Comparison of ENCODE assay signal across 9 mouse cellular contexts in the genomic region with DNA sequence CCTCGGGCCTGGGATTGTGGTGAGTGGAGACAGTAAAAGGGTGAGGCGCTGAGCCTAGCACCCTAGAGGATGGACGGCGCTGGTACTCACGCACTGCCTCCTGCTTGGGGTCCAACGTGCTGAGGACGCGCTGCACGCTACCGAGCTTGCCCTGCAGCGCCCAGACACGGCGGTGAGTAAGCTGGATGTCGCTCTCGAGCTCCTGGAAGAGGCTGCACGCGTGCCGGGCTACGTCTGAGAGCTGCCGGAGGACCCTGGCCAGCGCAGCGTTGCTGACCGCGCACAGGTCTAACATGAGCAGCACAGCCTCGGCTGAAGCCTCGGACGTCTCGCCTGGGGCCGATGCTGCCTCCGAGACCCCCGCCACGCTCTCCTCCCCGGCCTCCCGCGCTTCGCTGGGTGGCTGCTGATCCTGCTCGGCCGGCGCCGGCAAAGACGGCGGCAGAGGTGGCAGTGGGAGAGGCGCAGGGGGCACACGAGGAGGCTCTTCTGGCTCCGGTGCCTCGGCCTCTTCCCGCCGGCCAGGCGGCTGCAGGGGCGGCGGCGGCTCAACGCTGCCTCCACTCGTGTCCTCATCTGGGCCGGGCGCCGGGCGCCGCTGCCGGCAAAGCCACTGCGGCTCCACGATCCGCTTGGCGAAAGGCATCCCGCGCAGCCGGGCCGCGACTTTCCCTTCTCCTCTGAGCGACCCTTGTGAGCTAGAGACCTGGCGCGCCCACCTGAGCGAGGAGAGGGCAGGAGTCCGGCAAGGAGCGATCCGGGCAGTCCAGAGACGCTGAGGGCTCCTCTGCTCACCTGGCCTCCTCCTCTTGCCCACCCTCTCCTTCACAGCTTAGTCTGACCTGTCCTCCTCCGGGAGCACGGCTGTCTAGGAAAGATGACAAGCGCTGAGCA. TPM values are rescaled to one million over a fixed set of nuclear protein-coding genes. Genes with fewer than 3 reads are reported as not detected.
A peak's percentile ranks its signal among the peaks of the same experiment; 100 is the strongest.
DNase-seq lines count a peak whose midpoint lies in the region; ATAC-seq and TF ChIP-seq lines count a peak whose summit lies in the region.
"Had no signal": no experiment of that assay in that cellular context is flagged by ENCODE, and none has a peak within 500 bp of the region (broad histone marks: within the 10 kb centered on the region; RNA-seq: fewer than 3 reads in every experiment).

No protein-coding gene starts in this region.

- H3K4me1 ChIP-seq in cortical plate, adult 2 months (ENCODE audit: control insufficient read depth, insufficient read depth, low read length) = no peaks in the 10 kb centered on the region
- no peaks in the 10 kb centered on the region for H3K4me1 ChIP-seq in heart, embryonic 11.5 days (ENCODE audit: control insufficient read depth, insufficient read depth, low read length)
- H3K4me1 ChIP-seq in kidney, postnatal 0 days (replicated peaks; ENCODE audit: insufficient read depth, low read length) = no peaks in the 10 kb centered on the region
- peaks cover 9% of the 10 kb centered on the region for H3K4me1 ChIP-seq in lung, embryonic 15.5 days

- intact Hi-C loops in left cerebral cortex, adult 2 months (cut with DNase I) = loop anchor here (10.0 kb wide), 1 partner anchor 184 kb away; no protein-coding TSS in a partner anchor

- no peak for TF ChIP-seq POLR2A in cortical plate, adult 2 months (IDR thresholded peaks at IDR 0.05; ENCODE audit: extremely low read depth, insufficient read depth, low read length)

- peak; percentile 45; the same call in 1 of the 2 replicates for ATAC-seq in heart, embryonic 11.5 days (replicated peaks; ENCODE audit: insufficient number of reproducible peaks, low FRiP score, low TSS enrichment)
- ATAC-seq in kidney, postnatal 0 days (replicated peaks; ENCODE audit: low FRiP score, low read depth) = peak; percentile 19
- peak; percentile 31; the same call in 1 of the 2 replicates for ATAC-seq in lung, embryonic 15.5 days (ENCODE audit: borderline replicate concordance, extremely low read depth, low FRiP score, low TSS enrichment)

- 21% methylated on average over 57 of the region's 80 CpGs for WGBS in heart, embryonic 11.5 days (ENCODE audit: insufficient replicate concordance)
- 36% methylated on average over 68 of the region's 80 CpGs for WGBS in kidney, postnatal 0 days
- WGBS in lung, embryonic 15.5 days = 8% methylated on average over 67 of the region's 80 CpGs

- H3K36me3 ChIP-seq in heart, embryonic 11.5 days (ENCODE audit: control insufficient read depth, insufficient read depth, low read length) = no peaks in the 10 kb centered on the region
- no peaks in the 10 kb centered on the region for H3K36me3 ChIP-seq in kidney, postnatal 0 days (ENCODE audit: insufficient read depth, low read length)
- H3K36me3 ChIP-seq in lung, embryonic 15.5 days = no peaks in the 10 kb centered on the region

- H3K27ac ChIP-seq in left cerebral cortex, adult 2 months = no peak overlapping the region
- no peak overlapping the region for H3K27ac ChIP-seq in cortical plate, adult 2 months (ENCODE audit: insufficient read depth, low read length)
- no peak overlapping the region for H3K27ac ChIP-seq in heart, embryonic 11.5 days (ENCODE audit: low read depth, low read length)
- H3K27ac ChIP-seq in kidney, postnatal 0 days = no peak overlapping the region; the same call in 1 of the 2 replicates
- H3K27ac ChIP-seq in lung, embryonic 15.5 days = peak overlapping the region; percentile 59

- H3K27me3 ChIP-seq in heart, embryonic 11.5 days (ENCODE audit: control insufficient read depth, insufficient read depth, low read length) = peaks cover 14% of the 10 kb centered on the region
- no peaks in the 10 kb centered on the region for H3K27me3 ChIP-seq in kidney, postnatal 0 days (ENCODE audit: insufficient read depth, low read length)
- H3K27me3 ChIP-seq in lung, embryonic 15.5 days = no peaks in the 10 kb centered on the region; the same call in 1 of the 2 replicates

- H3K4me2 ChIP-seq in heart, embryonic 11.5 days = peak overlapping the region; percentile 69
- peak overlapping the region; percentile 75 for H3K4me2 ChIP-seq in kidney, postnatal 0 days (ENCODE audit: low read length)
- H3K4me2 ChIP-seq in lung, embryonic 15.5 days = peak overlapping the region; percentile 84

- peak overlapping the region; percentile 66 for H3K9ac ChIP-seq in heart, embryonic 11.5 days (ENCODE audit: low read depth, low read length)
- H3K9ac ChIP-seq in kidney, postnatal 0 days (ENCODE audit: low read depth, low read length) = peak overlapping the region; percentile 58
- H3K9ac ChIP-seq in lung, embryonic 15.5 days = peak overlapping the region; percentile 48

- DNase-seq in left cerebral cortex, adult 2 months (ENCODE audit: extremely low spot score in 1 of 2, low spot score in 2 of 2) = peak; percentile 23 to 26
- no peak for DNase-seq in left cerebral cortex, adult 8-10 months (ENCODE audit: low spot score in 2 of 2)
- peak; percentile 44 for DNase-seq in kidney, postnatal 0 days (ENCODE audit: low spot score)
- DNase-seq in ovary, postnatal 36 days (ENCODE audit: low spot score) = peak; percentile 28
- DNase-seq in thymus, postnatal 14 days = no peak

- TF ChIP-seq CTCF in left cerebral cortex, adult 2 months (IDR thresholded peaks at IDR 0.05) = no peak
- no peak for TF ChIP-seq CTCF in cortical plate, adult 2 months (IDR thresholded peaks at IDR 0.05; ENCODE audit: extremely low read depth, insufficient read depth, low read length)
- TF ChIP-seq CTCF in kidney, postnatal 0 days (IDR thresholded peaks at IDR 0.05; ENCODE audit: low read depth) = 0 out of 2 replicates have a peak, but pooled peaks have one; percentile 9

- no peaks in the 10 kb centered on the region for H3K9me3 ChIP-seq in heart, embryonic 11.5 days (replicated peaks; ENCODE audit: control insufficient read depth, low read length)
- no peaks in the 10 kb centered on the region for H3K9me3 ChIP-seq in kidney, postnatal 0 days (replicated peaks; ENCODE audit: low read length)
- H3K9me3 ChIP-seq in lung, embryonic 15.5 days = no peaks in the 10 kb centered on the region

- H3K4me3 ChIP-seq in left cerebral cortex, adult 2 months = peak overlapping the region; percentile 51
- peak overlapping the region; percentile 88 for H3K4me3 ChIP-seq in cortical plate, adult 2 months (ENCODE audit: insufficient read depth, low read length)
- H3K4me3 ChIP-seq in heart, embryonic 11.5 days (ENCODE audit: low read depth, low read length) = peak overlapping the region; percentile 51
- H3K4me3 ChIP-seq in kidney, postnatal 0 days (replicated peaks; ENCODE audit: low read depth, low read length) = peak overlapping the region; percentile 60
- peak overlapping the region; percentile 54 for H3K4me3 ChIP-seq in lung, embryonic 15.5 days

RNA-seq across cellular contexts. Expression of a gene that starts 0.5 kb away (rescaled TPM):
- total RNA-seq in left cerebral cortex, adult 2 months (2021) = 1 to 10 TPM; 3.9 to 4.0 TPM
- 1 to 10 TPM; 4.1 to 5.4 (median 4.6) TPM for total RNA-seq in left cerebral cortex, adult 8-10 months (2022)
- 0.85 and 1.1 TPM in 2 replicates for polyA plus RNA-seq in cortical plate, adult 2 months (2012; rRNA removed)
- 0.96 and 1.3 TPM in 2 replicates for polyA plus RNA-seq in heart, embryonic 11.5 days (2014; fragmentation: Nextera tagmentation; extraction: Ambion mirVana)
- polyA plus RNA-seq in kidney, postnatal 0 days (2015; fragmentation: Nextera tagmentation; extraction: Ambion mirVana) = 2.7 and 2.8 TPM in 2 replicates
- polyA plus RNA-seq in lung, embryonic 15.5 days (2015; fragmentation: Nextera tagmentation; extraction: Ambion mirVana) = 1.5 TPM in 2 replicates
- total RNA-seq: MEL had no signal

Comparison
In these comparisons a context has a peak if more than half of its experiments do, and no peak if none do; other contexts are left out.
1. DNase-seq: peak in left cerebral cortex, adult 2 months (2 of 2), kidney, postnatal 0 days (single experiment) and ovary, postnatal 36 days (single experiment); none in left cerebral cortex, adult 8-10 months (0 of 2) and thymus, postnatal 14 days (single experiment).
2. Peak in every context shown above with its lines, with median percentiles within 50 percentile points of each other: H3K4me3 ChIP-seq, ATAC-seq, H3K4me2 ChIP-seq and H3K9ac ChIP-seq.